Mouse (Mus musculus) forebrain, embryonic 15.5 days (tissue): Measurements from ENCODE around the gene Dbp. TPM values are rescaled to one million over a fixed set of nuclear protein-coding genes. Genes with fewer than 3 reads are reported as not detected.

Experiments used
- ATAC-seq: fragments of 200-750 bp; cut with Nextera tagmentation; replicated peaks from 2 replicates; pipeline ENCODE4 v1.8.0; 2017; ENCODE audit warnings: mild to moderate bottlenecking, moderate TSS enrichment, moderate library complexity
- H3K27ac ChIP-seq: fragments of 300-500 bp; sonication (generic); replicated peaks from 2 replicates; pipeline ENCODE4 v1.5.1; 2015; ENCODE audit warnings: mild to moderate bottlenecking, inconsistent platforms
- H3K27me3 ChIP-seq: fragments of 300-500 bp; sonication (generic); 2 replicates; pipeline ENCODE4 v1.6.1; 2015; ENCODE audit warnings: inconsistent platforms
- H3K36me3 ChIP-seq: fragments of 300-500 bp; sonication (generic); 2 replicates; pipeline ENCODE4 v1.6.1; 2015; ENCODE audit warnings: mild to moderate bottlenecking, inconsistent platforms
- H3K4me1 ChIP-seq: fragments of 300-500 bp; sonication (generic); 2 replicates; pipeline ENCODE4 v1.6.1; 2015; ENCODE audit warnings: inconsistent platforms
- H3K4me2 ChIP-seq: fragments of 300-500 bp; sonication (generic); replicated peaks from 2 replicates; pipeline ENCODE4 v1.6.1; 2015; ENCODE audit warnings: mild to moderate bottlenecking, inconsistent platforms
- H3K4me3 ChIP-seq: fragments of 300-500 bp; sonication (generic); 2 replicates; pipeline ENCODE4 v1.5.1; 2015; ENCODE audit warnings: mild to moderate bottlenecking, inconsistent platforms
- H3K9ac ChIP-seq: fragments of 300-500 bp; sonication (generic); replicated peaks from 2 replicates; pipeline ENCODE4 v1.6.1; 2015; ENCODE audit warnings: mild to moderate bottlenecking, inconsistent platforms
- H3K9me3 ChIP-seq: fragments of 300-500 bp; sonication (generic); 2 replicates; pipeline ENCODE4 v1.6.1; 2016; ENCODE audit warnings: inconsistent platforms
- WGBS: fragments of 180-500 bp; shearing (Covaris S2); methylation state at CpG from one replicate; pipeline ENCODE4 v1.1.7; 2015; ENCODE audit warnings: mixed read lengths; 5-methylcytosine and 5-hydroxymethylcytosine counted together
- polyA plus RNA-seq: library from polyadenylated mRNA; unstranded; fragments of >200 nt; fragmentation: Nextera tagmentation; extraction: Ambion mirVana; gene quantifications from 2 replicates; pipeline ENCODE4 v1.2.1, GENCODE M21; 2015

Gene Dbp
- polyA plus RNA-seq, 1 experiment from 2014 or later, result 4.1 TPM

DNA sequence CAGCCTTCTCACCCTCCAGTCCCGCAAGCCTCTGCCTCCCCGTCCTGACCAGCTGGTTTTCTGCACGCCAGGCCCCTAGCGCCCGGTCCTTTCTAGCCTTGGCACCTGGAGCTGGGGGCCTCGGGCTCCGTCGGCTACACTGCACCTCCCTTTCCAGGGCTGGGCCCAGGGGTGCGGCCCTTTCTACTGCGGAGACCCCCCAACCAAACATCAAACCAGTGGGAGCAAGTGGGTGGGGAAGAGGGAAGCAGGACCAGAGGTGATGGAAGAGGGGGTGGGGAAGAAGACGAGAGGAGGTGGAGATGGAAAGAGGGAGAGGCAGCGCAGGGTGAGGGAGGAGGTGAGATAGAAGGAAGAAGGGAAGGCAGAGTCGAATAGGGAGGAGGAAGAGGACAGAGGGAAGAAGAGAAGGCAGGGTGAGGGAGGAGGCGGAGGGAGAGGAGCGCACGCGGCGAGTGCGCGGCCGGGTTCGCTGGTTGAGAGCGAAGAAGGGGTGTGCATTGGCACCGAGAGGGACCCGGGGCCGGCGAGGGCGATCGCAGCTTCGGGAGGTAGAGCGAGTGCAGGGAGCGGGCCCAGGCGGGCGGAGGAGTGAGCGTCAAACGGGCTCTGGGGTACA, 5.3 kb upstream of the Dbp start, which contains the start of gene Car11:
Gene Car11 (plus strand): TSS at position 321 of the 619 bp plus-strand sequence.
- no peak for ATAC-seq
- under 1% methylated on average over 36 of the region's 36 CpGs for WGBS
- Histone ChIP-seq H3K36me3 (no peaks in the 10 kb centered on the region), H3K4me3 (peak within 1 kb of the TSS; percentile 57), H3K4me1 (peaks cover 39% of the 10 kb centered on the region), H3K27me3 (peaks cover 20% of the 10 kb centered on the region), H3K9me3 (no peaks in the 10 kb centered on the region), H3K4me2 (peak within 1 kb of the TSS; percentile 90), H3K27ac (peak within 1 kb of the TSS; percentile 76), H3K9ac (peak within 1 kb of the TSS; percentile 74)

DNA sequence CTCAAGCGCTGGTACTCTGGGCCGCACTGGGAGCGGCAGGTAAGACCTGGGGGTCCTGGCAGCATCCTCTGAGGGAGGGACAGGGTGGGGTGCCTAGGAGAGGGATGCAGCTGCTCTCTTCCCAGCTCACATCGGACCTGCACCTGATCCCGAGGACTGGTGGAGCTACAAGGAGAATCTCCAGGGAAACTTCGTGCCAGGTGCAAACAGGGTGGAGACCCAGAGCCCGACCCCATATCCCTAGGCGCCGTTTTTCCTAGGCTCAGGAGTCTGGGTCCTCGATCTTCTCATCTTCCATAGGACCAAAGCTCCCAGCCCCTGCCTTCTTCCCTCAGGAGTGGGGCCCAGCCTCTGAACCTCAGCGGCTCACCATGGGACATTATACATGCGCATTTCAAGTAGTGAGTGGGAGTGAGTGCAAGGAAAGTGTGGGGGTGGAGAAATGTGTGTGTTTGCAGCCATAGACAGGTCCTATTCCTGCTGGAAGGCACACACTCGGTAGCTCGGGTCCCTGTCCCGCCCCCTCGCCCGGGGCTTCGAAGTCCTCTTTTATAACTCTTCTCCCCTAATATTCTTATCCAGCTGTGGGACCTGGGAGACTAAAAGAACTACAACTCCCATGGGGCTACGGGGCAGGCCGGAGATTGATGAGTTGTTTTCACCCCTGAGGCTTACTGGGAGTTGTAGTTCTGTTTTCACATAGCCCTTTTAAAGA, 4.4 kb upstream of the Dbp start:
- Histone ChIP-seq H3K36me3 (no peaks in the 10 kb centered on the region), H3K4me2 (peak overlapping the region; percentile 90), H3K4me3 (peak overlapping the region; percentile 57), H3K27ac (peak overlapping the region; percentile 76), H3K9me3 (no peaks in the 10 kb centered on the region), H3K27me3 (peaks cover 20% of the 10 kb centered on the region), H3K4me1 (peaks cover 44% of the 10 kb centered on the region), H3K9ac (peak overlapping the region; percentile 74)
- ATAC-seq, result peak; percentile 27; the same call in 1 of the 2 replicates
- 1% methylated on average over 20 of the region's 20 CpGs for WGBS

DNA sequence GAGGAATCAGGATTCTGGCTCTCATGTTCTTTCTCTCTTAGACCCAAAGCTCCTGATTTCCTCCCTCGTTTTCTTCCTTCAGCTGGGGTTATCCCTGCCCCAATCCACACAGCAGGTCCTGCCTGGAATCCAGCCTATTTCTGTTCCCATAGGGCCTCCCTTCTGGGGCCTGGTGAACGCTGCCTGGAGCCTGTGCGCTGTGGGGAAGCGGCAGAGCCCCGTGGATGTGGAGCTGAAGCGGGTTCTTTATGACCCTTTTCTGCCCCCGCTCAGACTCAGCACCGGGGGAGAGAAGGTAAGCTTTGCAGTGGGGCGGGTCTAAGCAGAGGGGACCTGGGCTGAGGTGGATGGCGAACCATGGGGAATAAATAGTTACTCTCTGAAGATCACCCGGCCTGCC, 3.8 kb upstream of the Dbp start:
- no peak for ATAC-seq
- Histone ChIP-seq H3K4me1 (peaks cover 51% of the 10 kb centered on the region), H3K27ac (peak overlapping the region; percentile 76), H3K4me3 (peak overlapping the region; percentile 57), H3K36me3 (no peaks in the 10 kb centered on the region), H3K4me2 (peak overlapping the region; percentile 90), H3K27me3 (peaks cover 20% of the 10 kb centered on the region), H3K9me3 (no peaks in the 10 kb centered on the region), H3K9ac (peak overlapping the region; percentile 74)
- WGBS, result 30% methylated on average over 11 of the region's 11 CpGs

DNA sequence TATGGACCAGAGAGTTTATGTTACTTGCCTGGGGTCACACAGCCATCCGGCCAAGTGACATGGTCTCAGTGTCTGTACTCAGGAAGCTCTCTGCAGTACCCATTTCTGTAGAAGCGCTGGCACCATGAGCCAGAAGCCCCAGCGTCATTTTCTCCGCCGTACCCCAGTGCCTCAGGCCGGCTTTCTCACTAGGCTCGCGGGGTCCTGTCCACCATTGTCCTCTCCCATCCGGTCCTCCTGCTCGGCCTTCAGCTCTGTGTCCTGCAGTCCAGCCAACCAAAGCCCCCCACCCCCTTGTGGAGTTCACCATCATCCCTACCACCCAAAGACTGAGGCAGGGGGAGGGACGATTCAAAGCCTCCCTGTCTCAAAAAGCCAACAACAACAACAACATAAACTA, 3.3 kb upstream of the Dbp start:
- H3K4me1 ChIP-seq, result peaks cover 56% of the 10 kb centered on the region
- no peak for ATAC-seq
- 85% methylated on average over 11 of the region's 11 CpGs for WGBS
- peaks cover 20% of the 10 kb centered on the region for H3K27me3 ChIP-seq
- no peak overlapping the region; the same call in 1 of the 2 replicates for H3K9ac ChIP-seq
- peak overlapping the region; percentile 57; the same call in 1 of the 2 replicates for H3K4me3 ChIP-seq
- peak overlapping the region; percentile 76; the same call in 1 of the 2 replicates for H3K27ac ChIP-seq
- no peaks in the 10 kb centered on the region for H3K9me3 ChIP-seq
- H3K36me3 ChIP-seq, result no peaks in the 10 kb centered on the region
- H3K4me2 ChIP-seq, result peak overlapping the region; percentile 90

DNA sequence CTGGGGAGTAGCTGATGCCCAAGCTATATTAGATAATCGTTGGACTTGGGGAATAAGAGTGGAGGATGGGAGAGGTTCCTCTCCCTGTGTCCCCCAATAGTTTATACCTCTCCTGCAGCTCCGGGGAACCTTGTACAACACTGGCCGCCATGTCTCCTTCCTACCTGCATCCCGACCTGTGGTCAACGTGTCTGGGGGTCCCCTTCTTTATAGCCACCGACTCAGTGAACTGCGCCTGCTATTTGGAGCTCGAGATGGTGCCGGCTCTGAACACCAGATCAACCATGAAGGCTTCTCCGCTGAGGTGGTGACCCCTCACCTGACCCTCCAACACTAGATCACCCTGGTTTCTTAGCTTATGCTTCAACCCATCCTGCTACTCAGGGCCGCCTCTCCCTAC, 2.6 kb upstream of the Dbp start:
- peaks cover 63% of the 10 kb centered on the region for H3K4me1 ChIP-seq
- H3K9me3 ChIP-seq, result no peaks in the 10 kb centered on the region
- no peak overlapping the region for H3K4me2 ChIP-seq
- H3K36me3 ChIP-seq, result no peaks in the 10 kb centered on the region
- no peak overlapping the region for H3K27ac ChIP-seq
- no peak for ATAC-seq
- H3K9ac ChIP-seq, result no peak overlapping the region
- 93% methylated on average over 11 of the region's 11 CpGs for WGBS
- H3K27me3 ChIP-seq, result peaks cover 20% of the 10 kb centered on the region
- H3K4me3 ChIP-seq, result no peak overlapping the region

DNA sequence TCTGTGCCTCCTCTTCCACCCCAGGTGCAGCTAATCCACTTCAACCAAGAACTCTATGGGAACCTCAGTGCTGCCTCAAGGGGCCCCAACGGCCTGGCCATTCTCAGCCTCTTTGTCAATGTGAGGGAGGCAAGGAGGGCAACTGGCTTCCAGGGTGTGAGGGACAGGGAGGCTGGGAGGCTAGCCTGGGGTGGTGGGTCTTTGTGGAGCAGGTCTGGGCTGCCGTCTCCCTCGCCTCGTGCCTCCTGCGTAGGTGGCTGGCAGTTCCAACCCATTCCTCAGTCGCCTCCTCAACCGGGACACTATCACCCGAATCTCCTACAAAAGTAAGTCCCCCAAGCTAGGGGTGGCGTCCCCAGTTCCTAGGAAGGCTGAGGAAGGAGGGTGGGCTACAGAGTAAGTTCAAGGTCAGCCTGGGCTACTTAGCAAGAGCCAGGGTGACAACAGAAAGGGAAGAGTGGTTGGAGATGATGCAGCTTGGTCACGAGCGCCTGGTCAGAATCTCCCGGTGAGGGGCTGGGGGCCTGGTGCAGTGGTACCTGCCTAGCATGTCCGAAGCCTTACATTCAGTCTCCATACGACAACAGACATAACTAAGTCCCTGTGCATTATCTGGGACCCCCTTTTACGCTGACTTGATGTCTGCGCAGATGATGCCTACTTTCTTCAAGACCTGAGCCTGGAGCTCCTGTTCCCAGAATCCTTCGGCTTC, 1.9 kb upstream of the Dbp start:
- Histone ChIP-seq H3K4me2 (peak overlapping the region; percentile 98), H3K27me3 (peaks cover 20% of the 10 kb centered on the region), H3K9ac (no peak overlapping the region; the same call in 1 of the 2 replicates), H3K4me3 (peak overlapping the region; percentile 56), H3K4me1 (peaks cover 70% of the 10 kb centered on the region), H3K27ac (peak overlapping the region; percentile 85), H3K9me3 (no peaks in the 10 kb centered on the region), H3K36me3 (no peaks in the 10 kb centered on the region)
- 88% methylated on average over 17 of the region's 17 CpGs for WGBS
- ATAC-seq, result no peak

DNA sequence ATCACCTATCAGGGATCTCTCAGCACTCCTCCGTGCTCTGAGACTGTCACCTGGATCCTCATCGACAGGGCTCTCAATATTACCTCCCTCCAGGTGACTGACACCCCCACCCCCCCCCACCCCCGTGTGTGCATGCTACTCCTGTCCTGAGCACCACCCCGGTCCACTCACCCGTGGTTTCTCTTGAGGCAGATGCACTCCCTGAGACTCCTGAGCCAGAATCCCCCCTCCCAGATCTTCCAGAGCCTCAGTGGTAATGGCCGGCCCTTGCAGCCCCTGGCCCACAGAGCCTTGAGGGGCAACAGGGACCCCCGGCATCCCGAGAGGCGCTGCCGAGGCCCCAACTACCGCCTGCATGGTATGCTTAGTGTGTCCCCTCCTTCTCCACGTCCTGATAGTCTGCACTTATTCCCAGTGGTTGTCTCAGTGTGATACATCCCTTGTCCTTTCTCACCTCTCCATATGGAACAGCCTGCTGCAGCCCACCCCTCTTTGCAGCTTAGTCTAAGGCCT, 1.3 kb upstream of the Dbp start:
- H3K4me2 ChIP-seq, result peak overlapping the region; percentile 98
- WGBS, result 32% methylated on average over 12 of the region's 12 CpGs
- peak overlapping the region; percentile 56 for H3K4me3 ChIP-seq
- peaks cover 76% of the 10 kb centered on the region for H3K4me1 ChIP-seq
- no peaks in the 10 kb centered on the region for H3K9me3 ChIP-seq
- H3K27ac ChIP-seq, result peak overlapping the region; percentile 85
- no peaks in the 10 kb centered on the region for H3K36me3 ChIP-seq
- H3K27me3 ChIP-seq, result peaks cover 16% of the 10 kb centered on the region
- peak overlapping the region; percentile 39 for H3K9ac ChIP-seq
- 0 out of 2 replicates have a peak, but pooled peaks have one; percentile 0 for ATAC-seq

DNA sequence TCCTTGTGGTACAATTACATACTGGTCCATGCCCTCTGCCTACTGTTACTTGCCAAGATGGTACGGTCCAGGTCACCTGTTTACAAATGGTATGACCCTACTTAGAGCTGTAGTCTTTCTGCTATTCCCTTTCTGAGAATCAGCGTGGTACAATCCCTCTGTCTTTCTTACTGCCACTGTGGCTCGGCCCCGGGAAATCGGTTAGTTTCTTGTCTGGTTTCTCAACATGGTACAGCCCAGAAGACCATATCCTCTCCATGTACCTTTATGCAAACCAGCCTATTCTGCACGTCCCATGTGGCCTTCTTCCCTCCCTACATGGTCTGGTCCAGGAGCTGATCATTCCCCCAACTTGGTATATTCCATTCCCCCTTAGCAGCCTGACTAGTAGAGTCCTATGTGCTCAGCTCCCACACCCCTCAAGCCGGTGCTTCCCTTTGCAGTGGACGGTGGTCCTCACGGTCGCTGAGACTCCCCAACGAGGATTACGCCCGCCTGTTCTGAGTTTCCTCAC, 785 bp upstream of the Dbp start:
- Histone ChIP-seq H3K27ac (peak overlapping the region; percentile 85), H3K36me3 (no peaks in the 10 kb centered on the region), H3K9me3 (no peaks in the 10 kb centered on the region), H3K9ac (peak overlapping the region; percentile 39), H3K27me3 (peaks cover 11% of the 10 kb centered on the region), H3K4me1 (peaks cover 81% of the 10 kb centered on the region), H3K4me3 (peak overlapping the region; percentile 56), H3K4me2 (peak overlapping the region; percentile 98)
- WGBS, result 1% methylated on average over 13 of the region's 13 CpGs
- peak; percentile 46 for ATAC-seq

- ATAC-seq, result no peak
- peak overlapping the region; percentile 98 for H3K4me2 ChIP-seq
- H3K9ac ChIP-seq, result peak overlapping the region; percentile 45
- peaks cover 8% of the 10 kb centered on the region for H3K36me3 ChIP-seq
- under 1% methylated on average over 21 of the region's 21 CpGs for WGBS
- H3K27ac ChIP-seq, result peak overlapping the region; percentile 85
- H3K4me3 ChIP-seq, result peak overlapping the region; percentile 56
- no peaks in the 10 kb centered on the region for H3K9me3 ChIP-seq
- H3K27me3 ChIP-seq, result no peaks in the 10 kb centered on the region
- peaks cover 78% of the 10 kb centered on the region for H3K4me1 ChIP-seq
Measured at GRCm38 (mm10) chr7:45705443-45705864, 566 bp downstream of the Dbp start.

- no peak for ATAC-seq
- 0% methylated on average over 7 of the region's 7 CpGs for WGBS
- H3K27me3 ChIP-seq, result no peaks in the 10 kb centered on the region
- H3K36me3 ChIP-seq, result peaks cover 12% of the 10 kb centered on the region
- peak overlapping the region; percentile 85; the same call in 1 of the 2 replicates for H3K27ac ChIP-seq
- H3K4me2 ChIP-seq, result peak overlapping the region; percentile 98
- no peaks in the 10 kb centered on the region for H3K9me3 ChIP-seq
- peaks cover 73% of the 10 kb centered on the region for H3K4me1 ChIP-seq
- H3K9ac ChIP-seq, result peak overlapping the region; percentile 70
- peak overlapping the region; percentile 56 for H3K4me3 ChIP-seq
Measured at GRCm38 (mm10) chr7:45705873-45706281, 989 bp downstream of the Dbp start.

DNA sequence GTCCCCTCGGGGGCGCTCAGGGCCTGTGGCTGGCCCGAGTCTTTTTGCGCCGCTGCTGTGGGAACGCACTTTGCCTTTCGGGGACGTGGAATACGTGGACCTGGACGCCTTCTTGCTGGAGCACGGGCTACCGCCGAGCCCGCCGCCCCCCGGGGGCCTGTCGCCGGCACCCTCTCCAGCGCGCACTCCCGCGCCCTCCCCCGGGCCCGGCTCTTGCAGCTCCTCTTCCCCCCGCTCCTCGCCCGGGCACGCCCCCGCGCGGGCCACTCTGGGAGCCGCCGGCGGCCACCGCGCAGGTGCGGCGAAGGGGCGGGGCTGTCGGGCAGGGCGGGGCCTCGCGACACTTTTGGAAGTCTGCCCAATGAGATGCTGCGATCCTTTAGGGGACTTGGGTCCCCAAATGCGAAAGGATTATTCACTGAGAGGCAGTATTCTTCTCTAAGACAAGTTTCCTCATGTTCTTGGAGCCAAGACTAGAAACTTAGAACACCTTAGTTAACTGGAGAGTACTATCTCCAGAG, 1.9 kb downstream of the Dbp start:
- peak overlapping the region; percentile 70 for H3K9ac ChIP-seq
- H3K4me1 ChIP-seq, result peaks cover 64% of the 10 kb centered on the region
- no peaks in the 10 kb centered on the region for H3K9me3 ChIP-seq
- H3K4me3 ChIP-seq, result peak overlapping the region; percentile 56
- H3K4me2 ChIP-seq, result peak overlapping the region; percentile 98
- peaks cover 21% of the 10 kb centered on the region for H3K36me3 ChIP-seq
- H3K27ac ChIP-seq, result peak overlapping the region; percentile 70
- no peak for ATAC-seq
- WGBS, result under 1% methylated on average over 45 of the region's 45 CpGs
- no peaks in the 10 kb centered on the region for H3K27me3 ChIP-seq
